Mouse (Mus musculus) MEL (cell line): Measurements from ENCODE around the gene Smg1.

Experiments used
- CTCF ChIP-seq, 3 experiments: IDR thresholded peaks in 2 of 3; conservative IDR thresholded peaks in 1 of 3; 2 replicates each; pipeline ENCODE4 v1.5.1; 2011 to 2012; ENCODE audit warnings: low read length in 3 of 3, low read depth in 2 of 3, mild to moderate bottlenecking in 2 of 3, improper control_type of control experiment in 1 of 3, inconsistent platforms in 1 of 3, mixed read lengths in 1 of 3, moderate library complexity in 1 of 3; ENCODE audit not compliant: control insufficient read depth in 1 of 3, insufficient read depth in 1 of 3, poor library complexity in 1 of 3, severe bottlenecking in 1 of 3
- ETS1 ChIP-seq: IDR thresholded peaks from 2 replicates; pipeline ENCODE4 v1.6.1; 2012; ENCODE audit warnings: low read depth, mild to moderate bottlenecking, inconsistent platforms, low read length, improper control_type of control experiment, moderate library complexity
- POLR2A ChIP-seq, 2 experiments: IDR thresholded peaks; 2 replicates each; pipeline ENCODE4 v1.6.1; 2011 to 2012; ENCODE audit warnings: low read length in 2 of 2, mild to moderate bottlenecking in 2 of 2, control low read depth in 1 of 2, improper control_type of control experiment in 1 of 2, low read depth in 1 of 2, moderate library complexity in 1 of 2; ENCODE audit not compliant: control insufficient read depth in 1 of 2, insufficient read depth in 1 of 2, poor library complexity in 1 of 2
- SIN3A ChIP-seq: IDR thresholded peaks from 2 replicates; pipeline ENCODE4 v1.6.1; 2012; ENCODE audit warnings: low read length, improper control_type of control experiment, inconsistent platforms

GRCm38 (mm10) chr7:118163006-118163405 lies 80.5 kb downstream of the Smg1 start:
- no peak for TF ChIP-seq CTCF (IDR thresholded peaks at IDR 0.05 in 2 of 3, conservative IDR thresholded peaks at IDR 0.05 in 1 of 3; ENCODE audit: control insufficient read depth in 1 of 3, insufficient read depth in 1 of 3, low read depth in 2 of 3, low read length in 3 of 3, poor library complexity in 1 of 3, severe bottlenecking in 1 of 3)
- no peak for TF ChIP-seq ETS1
- TF ChIP-seq POLR2A (IDR thresholded peaks at IDR 0.05; ENCODE audit: control insufficient read depth in 1 of 2, insufficient read depth in 1 of 2, low read depth in 1 of 2, low read length in 2 of 2, poor library complexity in 1 of 2): no peak
- TF ChIP-seq SIN3A: no peak
